10 mouse cellular contexts compared by ENCODE assay signal in the genomic region with DNA sequence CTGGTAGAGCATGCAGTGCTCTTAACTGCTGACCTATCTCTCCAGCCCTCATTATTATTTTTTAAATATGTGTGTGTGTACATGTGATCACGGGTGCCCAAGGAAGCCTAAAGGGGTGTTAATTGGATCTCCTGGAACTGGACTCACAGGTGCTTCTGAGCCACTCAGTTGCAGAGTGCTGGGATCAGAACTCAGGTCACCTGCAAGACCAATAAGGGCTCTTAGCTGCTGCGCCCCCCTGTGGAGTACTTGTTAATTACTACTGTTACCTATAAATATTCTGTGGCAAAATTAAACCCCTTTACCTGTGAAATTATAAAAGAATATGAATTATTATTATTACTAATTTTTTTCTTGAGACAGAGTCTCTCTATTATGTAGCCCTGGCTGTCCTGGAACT. TPM values are rescaled to one million over a fixed set of nuclear protein-coding genes. Genes with fewer than 3 reads are reported as not detected.
DNase-seq lines count a peak whose midpoint lies in the region; ATAC-seq and TF ChIP-seq lines count a peak whose summit lies in the region.
"Had no signal": no experiment of that assay in that cellular context is flagged by ENCODE, and none has a peak within 500 bp of the region (broad histone marks: within the 10 kb centered on the region; RNA-seq: fewer than 3 reads in every experiment).

No protein-coding gene starts in this region.

- H3K9me3 ChIP-seq in forebrain, postnatal 0 days (ENCODE audit: low read length): no peaks in the 10 kb centered on the region
- H3K9me3 ChIP-seq in forebrain, embryonic 15.5 days: no peaks in the 10 kb centered on the region
- H3K9me3 ChIP-seq: lung, embryonic 15.5 days had no signal

- no peak for TF ChIP-seq POLR2A in lung, adult 2 months (IDR thresholded peaks at IDR 0.05; ENCODE audit: borderline replicate concordance, extremely low read depth, low read depth, low read length)

- DNase-seq in forebrain, postnatal 0 days: no peak
- DNase-seq in urinary bladder, postnatal 14 days (ENCODE audit: low spot score): peak; percentile 39
- no peak for DNase-seq in urinary bladder, adult 18-20 months (ENCODE audit: low spot score in 2 of 2)
- DNase-seq in lung, adult 2 months: no peak
- no peak for DNase-seq in Muller cell, postnatal 12 days (ENCODE audit: inconsistent ontology term)
- DNase-seq in ovary, adult 18-20 months (ENCODE audit: low spot score): no peak
- DNase-seq: right cerebral cortex, postnatal 4 days had no signal

- 64% methylated on average over 2 of the region's 2 CpGs for WGBS in forebrain, postnatal 0 days
- WGBS in forebrain, embryonic 15.5 days: 59% methylated on average over 2 of the region's 2 CpGs
- WGBS in lung, adult 2 months: 67% methylated on average over 2 of the region's 2 CpGs

- H3K4me3 ChIP-seq in forebrain, postnatal 0 days (ENCODE audit: low read depth, low read length): no peak overlapping the region
- no peak overlapping the region for H3K4me3 ChIP-seq in forebrain, embryonic 15.5 days
- H3K4me3 ChIP-seq in lung, adult 2 months (replicated peaks; ENCODE audit: extremely low read depth, low read depth, low read length): no peak overlapping the region
- H3K4me3 ChIP-seq: lung, embryonic 15.5 days had no signal

- peak; percentile 30 for TF ChIP-seq CTCF in forebrain, postnatal 0 days (IDR thresholded peaks at IDR 0.05; ENCODE audit: low read depth)
- peak; percentile 51 for TF ChIP-seq CTCF in lung, adult 2 months (IDR thresholded peaks at IDR 0.05; ENCODE audit: insufficient read depth, low read length)

- H3K27ac ChIP-seq in forebrain, postnatal 0 days (ENCODE audit: low read depth, low read length): no peak overlapping the region
- H3K27ac ChIP-seq in forebrain, embryonic 15.5 days (replicated peaks): no peak overlapping the region
- H3K27ac ChIP-seq: lung, embryonic 15.5 days had no signal

- no peak for ATAC-seq in forebrain, postnatal 0 days
- ATAC-seq in forebrain, embryonic 15.5 days (replicated peaks): no peak
- ATAC-seq in activated CD4-positive, CD25-positive, alpha-beta regulatory T cell, adult 4 months: no peak

- no peak overlapping the region for H3K4me2 ChIP-seq in forebrain, postnatal 0 days (ENCODE audit: low read depth)
- H3K4me2 ChIP-seq in forebrain, embryonic 15.5 days (replicated peaks): no peak overlapping the region
- H3K4me2 ChIP-seq: lung, embryonic 15.5 days had no signal

- H3K4me1 ChIP-seq in forebrain, postnatal 0 days (ENCODE audit: insufficient read depth): peaks cover 10% of the 10 kb centered on the region; the same call in 1 of the 2 replicates
- H3K4me1 ChIP-seq in forebrain, embryonic 15.5 days: peaks cover 24% of the 10 kb centered on the region
- H3K4me1 ChIP-seq in lung, adult 2 months (ENCODE audit: control insufficient read depth, insufficient read depth, low read length): peaks cover 2% of the 10 kb centered on the region; the same call in 1 of the 2 replicates

- H3K27me3 ChIP-seq in forebrain, postnatal 0 days (ENCODE audit: insufficient read depth, low read length): no peaks in the 10 kb centered on the region
- no peaks in the 10 kb centered on the region for H3K27me3 ChIP-seq in forebrain, embryonic 15.5 days
- H3K27me3 ChIP-seq: lung, embryonic 15.5 days had no signal

- no peak overlapping the region for H3K9ac ChIP-seq in forebrain, postnatal 0 days
- no peak overlapping the region for H3K9ac ChIP-seq in forebrain, embryonic 15.5 days (replicated peaks)
- H3K9ac ChIP-seq: lung, embryonic 15.5 days had no signal

- 0 out of 2 replicates have a peak, but pooled peaks cover 2% of the 10 kb centered on the region for H3K36me3 ChIP-seq in forebrain, postnatal 0 days (ENCODE audit: insufficient read depth)
- peaks cover 8% of the 10 kb centered on the region for H3K36me3 ChIP-seq in forebrain, embryonic 15.5 days

RNA-seq across cellular contexts. Expression of a gene that starts 2.3 kb away (rescaled TPM):
- 98.6 and 115 TPM in 2 replicates for total RNA-seq in forebrain, postnatal 0 days (2014; rRNA removed)
- 109 and 117 TPM in 2 replicates for polyA plus RNA-seq in forebrain, postnatal 0 days (2015; fragmentation: Nextera tagmentation; extraction: Ambion mirVana)
- polyA plus RNA-seq in forebrain, embryonic 15.5 days (2015; fragmentation: Nextera tagmentation; extraction: Ambion mirVana): 117 TPM in 2 replicates
- polyA plus RNA-seq in lung, adult 2 months (2012; rRNA removed): 61.1 and 64.5 TPM in 2 replicates
- polyA plus RNA-seq in activated CD4-positive, CD25-positive, alpha-beta regulatory T cell, adult 4 months (2017; shearing (Covaris generic)): 100 to 1,000 TPM in 1 of 2 experiments, 10 to 100 TPM in 1; 89.7 to 110 TPM

RNA-seq across cellular contexts. Expression of a gene that starts 2.7 kb away (rescaled TPM):
- 20.0 and 24.3 TPM in 2 replicates for total RNA-seq in forebrain, postnatal 0 days (2014; rRNA removed)
- polyA plus RNA-seq in forebrain, postnatal 0 days (2015; fragmentation: Nextera tagmentation; extraction: Ambion mirVana): 43.8 and 50.5 TPM in 2 replicates
- polyA plus RNA-seq in forebrain, embryonic 15.5 days (2015; fragmentation: Nextera tagmentation; extraction: Ambion mirVana): 47.9 and 48.9 TPM in 2 replicates
- polyA plus RNA-seq in lung, adult 2 months (2012; rRNA removed): 21.1 and 29.5 TPM in 2 replicates
- polyA plus RNA-seq in activated CD4-positive, CD25-positive, alpha-beta regulatory T cell, adult 4 months (2017; shearing (Covaris generic)): 10 to 100 TPM; 49.6 to 50.2 TPM

RNA-seq across cellular contexts. Expression of a gene that starts 53.6 kb away (rescaled TPM):
- total RNA-seq in forebrain, postnatal 0 days (2014; rRNA removed): 40.0 and 40.7 TPM in 2 replicates
- polyA plus RNA-seq in forebrain, postnatal 0 days (2015; fragmentation: Nextera tagmentation; extraction: Ambion mirVana): 52.9 and 57.8 TPM in 2 replicates
- polyA plus RNA-seq in forebrain, embryonic 15.5 days (2015; fragmentation: Nextera tagmentation; extraction: Ambion mirVana): 90.0 and 92.5 TPM in 2 replicates
- polyA plus RNA-seq in lung, adult 2 months (2012; rRNA removed): 32.6 and 53.4 TPM in 2 replicates
- polyA plus RNA-seq in activated CD4-positive, CD25-positive, alpha-beta regulatory T cell, adult 4 months (2017; shearing (Covaris generic)): 10 to 100 TPM; 17.5 to 31.2 TPM
